Mouse (Mus musculus) hindbrain, embryonic 14.5 days (tissue): ENCODE data around the gene Trim8. TPM values are rescaled to one million over a fixed set of nuclear protein-coding genes. Genes with fewer than 3 reads are reported as not detected.

ENCODE experiments used
- ATAC-seq: fragments of 200-750 bp; cut with Nextera tagmentation; 2 replicates; pipeline ENCODE4 v1.8.0; 2017; ENCODE audit warnings: moderate number of reproducible peaks, mild to moderate bottlenecking, moderate TSS enrichment, moderate library complexity; ENCODE audit not compliant: low FRiP score
- DNase-seq: peaks from one replicate; pipeline ENCODE4 v3.0.0-alpha.2; 2015; ENCODE audit warnings: low spot score
- H3K27ac ChIP-seq: fragments of 300-500 bp; sonication (generic); 2 replicates; pipeline ENCODE4 v1.5.1; 2014; ENCODE audit warnings: mild to moderate bottlenecking, moderate library complexity
- H3K27me3 ChIP-seq: fragments of 300-500 bp; sonication (generic); 2 replicates; pipeline ENCODE4 v1.6.1; 2014; ENCODE audit warnings: mild to moderate bottlenecking, low read length, mixed read lengths; ENCODE audit not compliant: control insufficient read depth, insufficient read depth
- H3K36me3 ChIP-seq: fragments of 300-500 bp; sonication (generic); replicated peaks from 2 replicates; pipeline ENCODE4 v1.6.1; 2014; ENCODE audit not compliant: control insufficient read depth, insufficient read depth
- H3K4me1 ChIP-seq: fragments of 300-500 bp; sonication (generic); replicated peaks from 2 replicates; pipeline ENCODE4 v1.6.1; 2014; ENCODE audit warnings: antibody characterized with exemption, low read length, mixed read lengths; ENCODE audit not compliant: control insufficient read depth, insufficient read depth
- H3K4me2 ChIP-seq: fragments of 300-500 bp; sonication (generic); replicated peaks from 2 replicates; pipeline ENCODE4 v1.6.1; 2014; ENCODE audit warnings: mild to moderate bottlenecking, moderate library complexity
- H3K4me3 ChIP-seq: fragments of 300-500 bp; sonication (generic); replicated peaks from 2 replicates; pipeline ENCODE4 v1.5.1; 2014; ENCODE audit warnings: mild to moderate bottlenecking, low read length
- H3K9ac ChIP-seq: fragments of 300-500 bp; sonication (generic); 2 replicates; pipeline ENCODE4 v1.6.1; 2014
- H3K9me3 ChIP-seq: fragments of 300-500 bp; sonication (generic); 2 replicates; pipeline ENCODE4 v1.6.1; 2016; ENCODE audit warnings: low read length; ENCODE audit not compliant: control insufficient read depth
- WGBS: fragments of 180-500 bp; shearing (Covaris S2); extraction: QIAGEN DNeasy Blood & Tissue Kit; methylation state at CpG from one replicate; pipeline ENCODE4 v1.1.7; 2014; 5-methylcytosine and 5-hydroxymethylcytosine counted together
- polyA plus RNA-seq: library from polyadenylated mRNA; unstranded; fragments of >200 nt; fragmentation: Nextera tagmentation; extraction: Ambion mirVana; gene quantifications from 2 replicates; pipeline ENCODE4 v1.2.1, GENCODE M21; 2014

Gene Trim8
- polyA plus RNA-seq, 1 experiment from 2014 or later = 37.5 TPM

GRCm38 (mm10) chr19:46478242-46478641 is 23.3 kb upstream of the Trim8 start:
- ATAC-seq (no peak), DNase-seq (no peak)
- peak overlapping the region; percentile 52; the same call in 1 of the 2 replicates for H3K27ac ChIP-seq
- H3K4me3 ChIP-seq = no peak overlapping the region
- H3K36me3 ChIP-seq = peaks cover 39% of the 10 kb centered on the region; the same call in 1 of the 2 replicates
- WGBS = 88% methylated on average over 4 of the region's 4 CpGs
- no peak overlapping the region for H3K9ac ChIP-seq
- no peaks in the 10 kb centered on the region for H3K9me3 ChIP-seq
- H3K27me3 ChIP-seq = no peaks in the 10 kb centered on the region
- peaks cover 41% of the 10 kb centered on the region for H3K4me1 ChIP-seq
- H3K4me2 ChIP-seq = no peak overlapping the region

GRCm38 (mm10) chr19:46478826-46479225 is 22.7 kb upstream of the Trim8 start:
- DNase-seq = no peak
- H3K27ac ChIP-seq = no peak overlapping the region
- ATAC-seq = no peak

GRCm38 (mm10) chr19:46479306-46480075 is 22.0 kb upstream of the Trim8 start:
- Histone ChIP-seq H3K4me3 (no peak overlapping the region), H3K9ac (no peak overlapping the region), H3K27ac (no peak overlapping the region), H3K4me2 (no peak overlapping the region), H3K9me3 (no peaks in the 10 kb centered on the region), H3K27me3 (no peaks in the 10 kb centered on the region), H3K4me1 (peaks cover 48% of the 10 kb centered on the region), H3K36me3 (peaks cover 44% of the 10 kb centered on the region; the same call in 1 of the 2 replicates)
- DNase-seq = no peak
- ATAC-seq = no peak
- 74% methylated on average over 21 of the region's 21 CpGs for WGBS

More at GRCm38 (mm10) chr19:46478826-46479225, 22.7 kb upstream of the Trim8 start:
- H3K36me3 ChIP-seq = peaks cover 40% of the 10 kb centered on the region; the same call in 1 of the 2 replicates
- peaks cover 42% of the 10 kb centered on the region for H3K4me1 ChIP-seq
- no peak overlapping the region for H3K4me3 ChIP-seq
- H3K4me2 ChIP-seq = no peak overlapping the region
- no peak overlapping the region for H3K9ac ChIP-seq
- WGBS = 73% methylated on average over 5 of the region's 5 CpGs
- H3K27me3 ChIP-seq = no peaks in the 10 kb centered on the region
- no peaks in the 10 kb centered on the region for H3K9me3 ChIP-seq

- Histone ChIP-seq H3K36me3 (peaks cover 47% of the 10 kb centered on the region), H3K4me1 (peaks cover 48% of the 10 kb centered on the region), H3K27ac (peak overlapping the region; percentile 48), H3K4me3 (no peak overlapping the region), H3K27me3 (no peaks in the 10 kb centered on the region), H3K9ac (no peak overlapping the region), H3K4me2 (no peak overlapping the region), H3K9me3 (no peaks in the 10 kb centered on the region)
- DNase-seq (no peak), ATAC-seq (no peak)
- 72% methylated on average over 10 of the region's 10 CpGs for WGBS
Observed at GRCm38 (mm10) chr19:46480624-46481345, 20.7 kb upstream of the Trim8 start.

GRCm38 (mm10) chr19:46481352-46481751 is 20.1 kb upstream of the Trim8 start:
- Histone ChIP-seq H3K4me2 (no peak overlapping the region), H3K27me3 (no peaks in the 10 kb centered on the region), H3K36me3 (peaks cover 51% of the 10 kb centered on the region), H3K27ac (peak overlapping the region; percentile 48), H3K4me1 (peaks cover 48% of the 10 kb centered on the region), H3K4me3 (no peak overlapping the region), H3K9me3 (no peaks in the 10 kb centered on the region), H3K9ac (no peak overlapping the region)
- ATAC-seq (no peak), DNase-seq (no peak)
- WGBS = 17% methylated on average over 3 of the region's 3 CpGs

- peaks cover 55% of the 10 kb centered on the region for H3K36me3 ChIP-seq
- no peaks in the 10 kb centered on the region for H3K9me3 ChIP-seq
- H3K27me3 ChIP-seq = no peaks in the 10 kb centered on the region
- H3K27ac ChIP-seq = peak overlapping the region; percentile 48; the same call in 1 of the 2 replicates
- peaks cover 44% of the 10 kb centered on the region for H3K4me1 ChIP-seq
- DNase-seq (no peak), ATAC-seq (no peak)
- no peak overlapping the region for H3K4me2 ChIP-seq
- no peak overlapping the region for H3K9ac ChIP-seq
- H3K4me3 ChIP-seq = no peak overlapping the region
- WGBS = 38% methylated on average over 4 of the region's 4 CpGs
Observed at GRCm38 (mm10) chr19:46481756-46482155, 19.7 kb upstream of the Trim8 start.

- peaks cover 56% of the 10 kb centered on the region for H3K36me3 ChIP-seq
- no peak overlapping the region for H3K27ac ChIP-seq
- H3K4me3 ChIP-seq = no peak overlapping the region
- ATAC-seq (no peak), DNase-seq (no peak)
- H3K9ac ChIP-seq = 0 out of 2 replicates have a peak overlapping the region, but pooled peaks have one; percentile 16
- H3K4me2 ChIP-seq = no peak overlapping the region
- 40% methylated on average over 17 of the region's 17 CpGs for WGBS
- H3K27me3 ChIP-seq = no peaks in the 10 kb centered on the region
- H3K4me1 ChIP-seq = peaks cover 40% of the 10 kb centered on the region
- H3K9me3 ChIP-seq = no peaks in the 10 kb centered on the region
Observed at GRCm38 (mm10) chr19:46482896-46483516, 18.5 kb upstream of the Trim8 start.

GRCm38 (mm10) chr19:46483701-46484328 is 17.7 kb upstream of the Trim8 start:
- 70% methylated on average over 15 of the region's 15 CpGs for WGBS
- Histone ChIP-seq H3K9me3 (no peaks in the 10 kb centered on the region), H3K9ac (no peak overlapping the region), H3K4me3 (no peak overlapping the region), H3K27me3 (no peaks in the 10 kb centered on the region), H3K36me3 (peaks cover 48% of the 10 kb centered on the region), H3K4me2 (no peak overlapping the region), H3K4me1 (peaks cover 40% of the 10 kb centered on the region), H3K27ac (peak overlapping the region; percentile 55)
- ATAC-seq (no peak), DNase-seq (no peak)
